Mouse (Mus musculus) spleen, adult 2 months (tissue): ENCODE results near the gene Gm2000.

Experiments used
- CTCF ChIP-seq: fragments of 200-500 bp; IDR thresholded peaks from 2 replicates; pipeline ENCODE4 v1.5.1; 2011; ENCODE audit warnings: mild to moderate bottlenecking, inconsistent platforms; ENCODE audit not compliant: insufficient read depth, insufficient read length, insufficient replicate concordance; ENCODE audit errors: extremely low read depth
- POLR2A ChIP-seq: fragments of 200-500 bp; IDR thresholded peaks from 2 replicates; pipeline ENCODE4 v1.6.1; 2011; ENCODE audit warnings: low read depth, low read length, inconsistent platforms

DNA sequence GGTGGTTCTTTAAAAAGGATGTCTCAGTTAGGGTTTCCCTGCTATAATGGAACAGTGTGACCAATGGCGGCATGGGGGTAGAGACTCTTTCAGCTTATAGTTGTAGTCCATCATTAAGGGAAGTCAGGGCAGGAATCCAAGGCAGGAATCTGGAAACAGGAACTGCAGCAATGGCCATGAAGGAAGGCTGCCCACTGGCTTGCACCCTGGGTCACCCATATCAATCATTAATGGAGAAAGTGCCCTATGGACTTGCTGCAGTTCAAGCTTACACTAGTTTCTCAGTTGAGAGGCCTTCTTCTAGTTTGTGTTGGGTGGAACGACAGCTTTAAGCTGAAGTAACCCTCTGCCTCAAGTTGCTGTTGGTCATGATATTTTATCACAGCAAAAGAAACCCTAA is 13.4 kb upstream of the Gm2000 start:
- no peak for TF ChIP-seq CTCF
- no peak for TF ChIP-seq POLR2A
